Comparison of ENCODE assay signal across 7 mouse cellular contexts in the genomic region with DNA sequence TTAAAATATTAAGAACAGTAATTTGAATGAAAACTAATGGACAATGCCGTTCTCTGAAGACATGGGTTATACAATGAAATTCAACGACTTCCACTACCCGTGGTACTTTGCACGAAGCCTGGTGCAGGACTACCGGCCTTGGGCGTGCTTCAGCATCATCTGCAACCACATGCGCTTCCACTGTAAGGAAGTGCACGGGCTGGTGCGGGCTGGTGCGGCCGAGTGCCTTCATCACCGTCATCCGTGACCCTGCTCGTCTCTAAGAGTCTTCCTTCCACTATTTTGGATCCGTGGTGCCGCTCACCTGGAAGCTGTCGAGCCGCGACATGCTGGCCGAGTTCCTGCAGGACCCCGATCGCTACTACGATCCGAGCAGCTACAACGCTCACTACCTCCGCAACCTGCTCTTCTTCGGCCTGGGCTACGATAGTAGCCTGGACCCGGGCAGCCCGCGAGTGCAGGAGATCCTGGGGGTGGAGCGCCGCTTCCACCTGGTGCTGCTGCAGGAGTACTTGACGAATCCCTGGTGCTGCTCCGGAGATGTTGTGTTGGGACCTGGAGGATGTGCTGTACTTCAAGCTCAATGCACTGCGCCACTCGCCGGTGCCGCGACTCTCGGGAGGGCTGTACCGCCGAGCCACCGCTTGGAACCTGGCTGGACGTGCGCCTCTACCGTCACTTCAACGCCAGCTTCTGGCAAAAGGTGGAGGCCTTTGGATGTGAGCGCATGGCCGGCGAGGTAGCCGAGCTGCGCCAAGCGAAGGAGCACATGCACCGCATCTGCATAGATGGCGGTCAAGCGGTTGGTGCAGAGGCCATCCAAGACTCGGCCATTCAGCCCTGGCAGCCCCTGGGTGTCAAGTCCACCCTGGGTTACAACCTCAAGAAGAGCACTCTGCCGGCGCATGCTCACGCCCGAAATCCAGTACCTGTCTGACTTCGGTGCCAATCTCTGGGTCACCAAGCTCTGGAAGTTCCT. TPM values are rescaled to one million over a fixed set of nuclear protein-coding genes. Genes with fewer than 3 reads are reported as not detected.
DNase-seq lines count a peak whose midpoint lies in the region; ATAC-seq and TF ChIP-seq lines count a peak whose summit lies in the region.

No protein-coding gene starts in this region.

- WGBS in lung, embryonic 15.5 days, result 6% methylated on average over 62 of the region's 63 CpGs
- 8% methylated on average over 63 of the region's 63 CpGs for WGBS in lung, adult 2 months
- 3% methylated on average over 63 of the region's 63 CpGs for WGBS in forebrain, embryonic 16.5 days
- WGBS in liver, embryonic 11.5 days, result 7% methylated on average over 63 of the region's 63 CpGs

- peaks cover 33% of the 10 kb centered on the region for H3K27me3 ChIP-seq in lung, embryonic 15.5 days
- H3K27me3 ChIP-seq in forebrain, embryonic 16.5 days (replicated peaks; ENCODE audit: control insufficient read depth, insufficient read depth, low read length), result peaks cover 10% of the 10 kb centered on the region
- peaks cover 21% of the 10 kb centered on the region for H3K27me3 ChIP-seq in liver, embryonic 11.5 days (replicated peaks; ENCODE audit: control insufficient read depth, insufficient read depth, low read length)

- H3K4me3 ChIP-seq in lung, embryonic 15.5 days, result peak overlapping the region; percentile 26
- no peak overlapping the region for H3K4me3 ChIP-seq in lung, adult 2 months (replicated peaks; ENCODE audit: extremely low read depth, low read depth, low read length)
- H3K4me3 ChIP-seq in forebrain, embryonic 16.5 days (replicated peaks; ENCODE audit: low read length), result peak overlapping the region; percentile 53
- peak overlapping the region; percentile 56 for H3K4me3 ChIP-seq in liver, embryonic 11.5 days (ENCODE audit: low read depth, low read length)

- no peaks in the 10 kb centered on the region for H3K9me3 ChIP-seq in lung, embryonic 15.5 days
- no peaks in the 10 kb centered on the region for H3K9me3 ChIP-seq in forebrain, embryonic 16.5 days (ENCODE audit: control insufficient read depth, low read length)
- H3K9me3 ChIP-seq in liver, embryonic 11.5 days (ENCODE audit: control insufficient read depth, low read length), result no peaks in the 10 kb centered on the region

- H3K9ac ChIP-seq in lung, embryonic 15.5 days, result no peak overlapping the region
- peak overlapping the region; percentile 59 for H3K9ac ChIP-seq in forebrain, embryonic 16.5 days (replicated peaks; ENCODE audit: low read depth, low read length)
- peak overlapping the region; percentile 64 for H3K9ac ChIP-seq in liver, embryonic 11.5 days (ENCODE audit: low read depth, low read length)

- H3K27ac ChIP-seq in lung, embryonic 15.5 days, result no peak overlapping the region
- H3K27ac ChIP-seq in forebrain, embryonic 16.5 days (ENCODE audit: low read length), result no peak overlapping the region
- peak overlapping the region; percentile 8 for H3K27ac ChIP-seq in liver, embryonic 11.5 days (ENCODE audit: low read depth, low read length)

- TF ChIP-seq POLR2A in lung, adult 2 months (IDR thresholded peaks at IDR 0.05; ENCODE audit: borderline replicate concordance, extremely low read depth, low read depth, low read length), result no peak

- TF ChIP-seq CTCF in lung, adult 2 months (IDR thresholded peaks at IDR 0.05; ENCODE audit: insufficient read depth, low read length), result no peak

- DNase-seq in lung, adult 2 months, result no peak
- peak; percentile 28 for DNase-seq in cerebellum, adult 9-11 months
- peak; percentile 60 for DNase-seq in liver, embryonic 11.5 days (ENCODE audit: low spot score)
- DNase-seq in spleen, postnatal 4 days (ENCODE audit: low spot score in 2 of 2), result peak; percentile 54 to 81
- no peak for DNase-seq in urinary bladder, postnatal 36 days (ENCODE audit: low spot score in 2 of 2)

- H3K4me1 ChIP-seq in lung, embryonic 15.5 days, result peaks cover 7% of the 10 kb centered on the region
- peaks cover 7% of the 10 kb centered on the region; the same call in 1 of the 2 replicates for H3K4me1 ChIP-seq in lung, adult 2 months (ENCODE audit: control insufficient read depth, insufficient read depth, low read length)
- H3K4me1 ChIP-seq in forebrain, embryonic 16.5 days (replicated peaks; ENCODE audit: control insufficient read depth, insufficient read depth, low read length), result peaks cover 14% of the 10 kb centered on the region
- peaks cover 23% of the 10 kb centered on the region for H3K4me1 ChIP-seq in liver, embryonic 11.5 days (replicated peaks; ENCODE audit: control insufficient read depth, insufficient read depth, low read length)

- ATAC-seq in lung, embryonic 15.5 days (ENCODE audit: borderline replicate concordance, extremely low read depth, low FRiP score, low TSS enrichment), result no peak
- ATAC-seq in forebrain, embryonic 16.5 days, result peak; percentile 71
- no peak for ATAC-seq in liver, embryonic 11.5 days (replicated peaks; ENCODE audit: low FRiP score)

- H3K4me2 ChIP-seq in lung, embryonic 15.5 days, result peak overlapping the region; percentile 57
- peak overlapping the region; percentile 90 for H3K4me2 ChIP-seq in forebrain, embryonic 16.5 days (ENCODE audit: low read length)
- peak overlapping the region; percentile 92 for H3K4me2 ChIP-seq in liver, embryonic 11.5 days

- H3K36me3 ChIP-seq in lung, embryonic 15.5 days, result no peaks in the 10 kb centered on the region
- H3K36me3 ChIP-seq in forebrain, embryonic 16.5 days (ENCODE audit: control insufficient read depth, insufficient read depth), result no peaks in the 10 kb centered on the region
- H3K36me3 ChIP-seq in liver, embryonic 11.5 days (ENCODE audit: control insufficient read depth, insufficient read depth, low read length), result no peaks in the 10 kb centered on the region

RNA-seq across cellular contexts. Expression of gene Cpeb3, which starts 25.4 kb away (rescaled TPM):
- 0.87 and 1.0 TPM in 2 replicates for polyA plus RNA-seq in lung, embryonic 15.5 days (2015; fragmentation: Nextera tagmentation; extraction: Ambion mirVana)
- polyA plus RNA-seq in lung, adult 2 months (2012; rRNA removed), result 6.8 and 11.5 TPM in 2 replicates
- polyA plus RNA-seq in forebrain, embryonic 16.5 days (2015; fragmentation: Nextera tagmentation; extraction: Ambion mirVana), result 7.0 and 9.8 TPM in 2 replicates
- 1.3 and 2.0 TPM in 2 replicates for polyA plus RNA-seq in liver, embryonic 11.5 days (2014; fragmentation: Nextera tagmentation; extraction: Ambion mirVana)

RNA-seq across cellular contexts. Expression of gene March5, which starts 26.5 kb away (rescaled TPM):
- polyA plus RNA-seq in lung, embryonic 15.5 days (2015; fragmentation: Nextera tagmentation; extraction: Ambion mirVana), result 91.9 and 99.1 TPM in 2 replicates
- 26.6 and 28.8 TPM in 2 replicates for polyA plus RNA-seq in lung, adult 2 months (2012; rRNA removed)
- 111 and 130 TPM in 2 replicates for polyA plus RNA-seq in forebrain, embryonic 16.5 days (2015; fragmentation: Nextera tagmentation; extraction: Ambion mirVana)
- polyA plus RNA-seq in liver, embryonic 11.5 days (2014; fragmentation: Nextera tagmentation; extraction: Ambion mirVana), result 117 and 130 TPM in 2 replicates

Comparison
In these comparisons a context has a peak if more than half of its experiments do, and no peak if none do; other contexts are left out.
1. DNase-seq: peak in cerebellum, adult 9-11 months (single experiment), liver, embryonic 11.5 days (single experiment) and spleen, postnatal 4 days (2 of 2); none in lung, adult 2 months (single experiment) and urinary bladder, postnatal 36 days (0 of 2).
2. Peak in every context shown above with its lines, with median percentiles within 50 percentile points of each other: H3K4me2 ChIP-seq.